Mouse (Mus musculus) neural tube, embryonic 10.5 days (tissue): ENCODE data around the gene Ndp.
A peak's percentile ranks its signal among the peaks of the same experiment; 100 is the strongest.

ENCODE experiments used
- DNase-seq: peaks from one replicate; pipeline ENCODE4 v3.0.0-alpha.2; 2017; ENCODE audit warnings: low spot score; ENCODE audit errors: extremely low spot score

Gene Ndp

DNA sequence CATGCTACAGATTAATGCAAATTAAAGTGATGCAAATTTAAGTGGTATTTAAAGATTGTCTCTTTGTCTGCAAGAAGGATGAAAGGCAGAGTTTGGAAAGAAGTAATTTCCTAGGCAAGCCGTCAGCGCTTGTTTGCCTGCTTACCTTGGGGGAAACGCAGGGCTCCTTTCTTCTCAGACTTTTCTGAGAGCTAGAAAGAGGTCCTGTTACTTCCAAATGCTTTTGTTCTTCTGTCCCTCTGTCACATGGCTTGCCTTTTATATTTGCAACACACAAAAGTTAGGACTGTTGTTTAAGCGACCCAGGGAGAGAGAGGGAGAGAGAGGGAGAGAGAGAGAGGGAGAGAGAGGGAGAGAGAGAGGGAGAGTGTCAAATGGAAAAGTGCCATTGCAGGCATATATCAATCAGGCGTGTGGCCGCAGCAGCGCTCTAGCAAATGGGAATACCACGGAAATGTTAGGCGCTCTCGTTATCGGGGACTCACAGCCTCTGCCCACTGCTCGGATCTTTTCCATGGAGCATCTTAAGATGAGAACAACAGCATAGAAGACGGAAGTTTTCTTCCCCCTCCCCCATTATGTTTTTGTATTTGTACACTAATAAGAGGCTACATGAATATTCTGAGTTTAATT lies at the start of gene Ndp:
Ndp (minus strand) TSS at position 534 of the 633 bp plus-strand sequence.
- DNase-seq: peak; percentile 14

- DNase-seq: no peak
These were observed 43.2 kb upstream of the Ndp start for GRCm38 (mm10) chrX:16954767-16955166.

GRCm38 (mm10) chrX:16918006-16918405 lies 6.4 kb upstream of the Ndp start:
- no peak for DNase-seq

DNA sequence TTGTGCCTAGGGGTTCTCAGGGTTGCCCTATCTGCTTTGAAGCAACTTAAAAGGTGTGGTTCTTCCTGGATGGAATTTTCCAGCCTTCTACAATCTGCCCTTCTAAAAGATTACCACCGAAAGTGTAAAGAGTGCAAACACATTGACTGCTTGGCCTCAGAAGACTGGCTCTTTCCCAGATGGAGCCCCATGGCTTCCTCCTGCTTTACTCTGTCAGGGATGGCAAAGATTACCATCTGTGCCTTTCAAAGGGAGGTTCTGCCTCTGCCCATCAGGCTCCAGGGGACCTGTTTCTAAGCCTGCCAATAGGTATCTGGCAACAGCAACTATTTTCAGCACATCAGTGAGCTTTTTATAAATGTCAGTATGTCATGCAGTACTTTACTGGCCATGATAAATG lies 1.5 kb upstream of the Ndp start:
- DNase-seq: no peak

GRCm38 (mm10) chrX:16911911-16912310 lies 337 bp upstream of the Ndp start:
- DNase-seq: no peak

GRCm38 (mm10) chrX:16910211-16911095 lies 1.1 kb downstream of the Ndp start:
- DNase-seq: peak; percentile 20

- DNase-seq: no peak
These were observed 2.9 kb downstream of the Ndp start for GRCm38 (mm10) chrX:16908652-16909051.

DNA sequence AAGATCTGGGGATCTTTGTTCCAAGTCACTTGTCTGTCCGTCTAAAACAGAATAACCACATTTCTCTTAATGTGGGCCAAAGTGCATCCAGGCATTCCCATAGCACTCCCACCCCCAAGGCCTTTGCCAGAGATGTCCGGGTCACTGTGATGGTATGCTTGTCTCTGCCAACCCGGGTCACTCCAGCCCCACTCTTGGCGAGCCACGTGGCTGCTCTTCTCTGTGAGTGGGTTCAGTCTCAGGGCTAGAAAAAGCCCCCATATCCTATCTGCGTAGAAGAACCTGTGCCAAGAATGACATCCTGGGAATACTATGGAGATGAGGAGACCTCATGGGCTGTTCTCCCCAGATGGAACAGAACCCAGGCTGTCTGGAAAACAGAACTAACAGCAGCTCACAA lies 4.0 kb downstream of the Ndp start:
- no peak for DNase-seq

- DNase-seq: no peak
These were observed 17.0 kb downstream of the Ndp start for GRCm38 (mm10) chrX:16894377-16895175.

DNA sequence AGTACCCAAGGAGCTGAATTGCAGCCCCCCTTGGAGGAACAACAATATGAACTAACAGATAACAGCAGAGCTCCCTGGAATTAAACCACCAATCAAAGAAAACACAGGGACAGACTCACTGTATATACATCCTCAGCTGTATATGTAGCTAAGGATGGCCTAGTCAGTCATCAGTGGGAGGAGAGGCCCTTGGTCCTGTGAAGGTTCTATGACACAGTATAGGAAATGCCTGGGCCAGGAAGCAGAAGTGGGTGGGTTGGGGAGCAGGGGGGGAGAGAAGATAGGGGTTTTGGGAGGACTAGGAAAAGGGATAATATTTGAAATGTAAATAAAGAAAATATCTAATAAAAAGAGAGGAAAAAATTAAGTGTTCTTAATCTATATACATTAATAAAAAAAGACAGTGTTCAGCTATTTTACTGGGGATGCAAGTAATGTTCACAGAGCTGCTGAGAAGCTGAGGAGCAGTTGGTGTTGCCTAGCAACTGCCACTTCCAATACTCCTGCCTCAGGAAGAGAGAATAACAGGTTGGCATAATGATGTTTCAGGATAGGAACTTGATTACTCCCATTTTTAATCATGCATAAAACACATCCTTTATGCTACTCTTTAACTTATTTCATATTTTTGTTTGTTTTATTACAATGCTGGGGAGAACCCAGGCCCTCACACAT lies 43.8 kb downstream of the Ndp start:
- DNase-seq: no peak

DNA sequence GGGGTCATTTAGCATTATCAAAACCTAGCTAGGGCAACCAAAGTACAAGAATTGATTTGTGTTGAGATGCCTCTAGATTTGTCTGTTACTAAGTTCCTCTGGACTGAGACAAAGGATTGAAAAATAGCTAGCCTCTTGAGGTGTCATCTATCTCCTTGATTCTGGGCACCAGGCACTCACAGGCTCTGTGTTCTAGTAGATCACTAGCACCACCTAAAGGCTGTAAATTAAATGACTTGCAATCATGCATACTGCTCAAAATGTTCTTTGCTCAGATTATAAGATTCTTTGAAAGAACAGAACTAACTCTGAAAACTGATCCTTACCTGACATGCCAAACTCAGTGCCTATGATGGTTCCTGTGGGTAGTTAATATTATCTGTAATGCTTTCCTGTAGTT lies 51.3 kb downstream of the Ndp start:
- DNase-seq: no peak

GRCm38 (mm10) chrX:16846034-16846433 lies 65.5 kb downstream of the Ndp start:
- DNase-seq: no peak

GRCm38 (mm10) chrX:16841443-16841842 lies 70.1 kb downstream of the Ndp start:
- no peak for DNase-seq

DNA sequence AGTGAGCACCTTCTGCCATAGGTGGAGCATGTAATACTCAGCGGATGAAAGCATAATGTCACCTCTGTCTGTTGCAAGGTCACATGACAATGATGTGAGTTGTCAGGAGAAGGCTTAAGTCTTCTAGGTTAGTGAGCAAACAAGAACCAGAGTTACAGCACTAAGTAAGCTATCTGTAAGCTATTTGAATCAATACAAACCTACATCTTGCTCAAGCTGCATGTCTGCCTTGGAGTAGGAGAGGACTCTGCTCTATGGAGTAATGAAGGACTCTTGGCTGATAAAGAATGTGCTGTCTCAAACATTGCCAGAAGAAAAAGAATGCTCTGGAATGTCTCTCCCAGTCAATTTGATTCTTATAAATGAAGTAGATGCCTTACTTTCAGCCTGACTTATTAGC lies 74.3 kb downstream of the Ndp start:
- DNase-seq: no peak

GRCm38 (mm10) chrX:16836488-16837082 lies 75.0 kb downstream of the Ndp start:
- no peak for DNase-seq
